Mouse (Mus musculus) testis, postnatal 14 days (tissue): ENCODE data around the gene Wdr70.

ENCODE experiments used
- DNase-seq: peaks from one replicate; pipeline ENCODE4 v3.0.0; 2021; ENCODE audit warnings: low spot score

Gene Wdr70

GRCm38 (mm10) chr15:7934105-7934504 lies 164.9 kb downstream of the Wdr70 start:
- peak; percentile 21 for DNase-seq

GRCm38 (mm10) chr15:7931605-7932008 lies 167.4 kb downstream of the Wdr70 start:
- no peak for DNase-seq

- no peak for DNase-seq
Measured at GRCm38 (mm10) chr15:7925382-7925781, 173.6 kb downstream of the Wdr70 start.

GRCm38 (mm10) chr15:7923281-7923680 lies 175.7 kb downstream of the Wdr70 start:
- no peak for DNase-seq

GRCm38 (mm10) chr15:7922291-7923037 lies 176.5 kb downstream of the Wdr70 start:
- DNase-seq, result no peak

GRCm38 (mm10) chr15:7921124-7921523 lies 177.9 kb downstream of the Wdr70 start:
- no peak for DNase-seq

- DNase-seq, result no peak
Measured at GRCm38 (mm10) chr15:7906491-7907035, 192.4 kb downstream of the Wdr70 start.

GRCm38 (mm10) chr15:7899286-7899685 lies 199.7 kb downstream of the Wdr70 start:
- no peak for DNase-seq

- DNase-seq, result no peak
Measured at GRCm38 (mm10) chr15:7891547-7892282, 207.3 kb downstream of the Wdr70 start.

GRCm38 (mm10) chr15:7890286-7890685 lies 208.7 kb downstream of the Wdr70 start:
- no peak for DNase-seq

- DNase-seq, result no peak
Measured at GRCm38 (mm10) chr15:7889362-7889674, 209.7 kb downstream of the Wdr70 start.

- DNase-seq, result no peak
Measured at GRCm38 (mm10) chr15:7888617-7889361, 210.2 kb downstream of the Wdr70 start.

GRCm38 (mm10) chr15:7886591-7886990 lies 212.4 kb downstream of the Wdr70 start:
- DNase-seq, result no peak

GRCm38 (mm10) chr15:7885106-7885505 lies 213.9 kb downstream of the Wdr70 start:
- DNase-seq, result no peak

- DNase-seq, result no peak
Measured at GRCm38 (mm10) chr15:7884181-7884580, 214.8 kb downstream of the Wdr70 start.

- DNase-seq, result no peak
Measured at GRCm38 (mm10) chr15:7879956-7880355, 219.1 kb downstream of the Wdr70 start.

- DNase-seq, result no peak
Measured at GRCm38 (mm10) chr15:7878861-7879260, 220.1 kb downstream of the Wdr70 start.

- no peak for DNase-seq
Measured at GRCm38 (mm10) chr15:7877560-7878467, 221.2 kb downstream of the Wdr70 start.

- DNase-seq, result no peak
Measured at GRCm38 (mm10) chr15:7875879-7876278, 223.1 kb downstream of the Wdr70 start.

- no peak for DNase-seq
Measured at GRCm38 (mm10) chr15:7872473-7872872, 226.5 kb downstream of the Wdr70 start.

- no peak for DNase-seq
Measured at GRCm38 (mm10) chr15:7865305-7865704, 233.7 kb downstream of the Wdr70 start.

GRCm38 (mm10) chr15:7863328-7863727 lies 235.7 kb downstream of the Wdr70 start:
- DNase-seq, result no peak
